Mouse (Mus musculus) heart, postnatal 0 days (tissue): ENCODE measurements at regions not wholly inside any gene's neighbourhood (a gene's known extent, or its start where the extent isn't known, plus 50 kb on each side); places are given as distances from the start of the nearest gene placed in this dataset.

ENCODE experiments used
- ATAC-seq: fragments of 200-750 bp; cut with Nextera tagmentation; 2 replicates; pipeline ENCODE4 v1.8.0; 2017; ENCODE audit warnings: low read depth, moderate number of reproducible peaks, moderate library complexity; ENCODE audit not compliant: insufficient read depth
- DNase-seq: peaks from one replicate; pipeline ENCODE4 v3.0.0-alpha.2; 2016; ENCODE audit warnings: low spot score
- H3K27ac ChIP-seq: fragments of 300-500 bp; sonication (generic); 2 replicates; pipeline ENCODE4 v1.5.1; 2014; ENCODE audit warnings: low read depth, mild to moderate bottlenecking
- H3K27me3 ChIP-seq: fragments of 300-500 bp; sonication (generic); 2 replicates; pipeline ENCODE4 v1.6.1; 2014; ENCODE audit warnings: low read length, mixed read lengths; ENCODE audit not compliant: control insufficient read depth, insufficient read depth
- H3K36me3 ChIP-seq: fragments of 300-500 bp; sonication (generic); replicated peaks from 2 replicates; pipeline ENCODE4 v1.6.1; 2014; ENCODE audit warnings: low read length, mixed read lengths; ENCODE audit not compliant: control insufficient read depth, insufficient read depth
- H3K4me1 ChIP-seq: fragments of 300-500 bp; sonication (generic); 2 replicates; pipeline ENCODE4 v1.6.1; 2014; ENCODE audit warnings: antibody characterized with exemption; ENCODE audit not compliant: control insufficient read depth, insufficient read depth
- H3K4me2 ChIP-seq: fragments of 300-500 bp; sonication (generic); 2 replicates; pipeline ENCODE4 v1.6.1; 2014; ENCODE audit warnings: low read depth, mild to moderate bottlenecking, low read length, moderate library complexity
- H3K4me3 ChIP-seq: fragments of 300-500 bp; sonication (generic); 2 replicates; pipeline ENCODE4 v1.5.1; 2014; ENCODE audit warnings: low read depth, low read length
- H3K9ac ChIP-seq: fragments of 300-500 bp; sonication (generic); replicated peaks from 2 replicates; pipeline ENCODE4 v1.6.1; 2014; ENCODE audit warnings: low read depth, low read length, mixed read lengths
- H3K9me3 ChIP-seq: fragments of 300-500 bp; sonication (generic); replicated peaks from 2 replicates; pipeline ENCODE4 v1.6.1; 2016; ENCODE audit warnings: low read length; ENCODE audit not compliant: control insufficient read depth
- CTCF ChIP-seq: IDR thresholded peaks from 2 replicates; pipeline ENCODE4 v1.5.1; 2016; ENCODE audit warnings: antibody characterized with exemption, control low read depth, low read depth
- EP300 ChIP-seq: IDR thresholded peaks from 2 replicates; pipeline ENCODE4 v1.6.1; 2016; ENCODE audit warnings: antibody characterized with exemption, low read depth
- WGBS: fragments of 180-500 bp; shearing (Covaris S2); extraction: QIAGEN DNeasy Blood & Tissue Kit; methylation state at CpG from one replicate; pipeline ENCODE4 v1.1.7; 2014; 5-methylcytosine and 5-hydroxymethylcytosine counted together

- no peaks in the 10 kb centered on the region; the same call in 1 of the 2 replicates for H3K9me3 ChIP-seq
- no peak overlapping the region for H3K9ac ChIP-seq
- H3K4me1 ChIP-seq, result no peaks in the 10 kb centered on the region
- TF ChIP-seq CTCF (no peak), EP300 (no peak)
- no peaks in the 10 kb centered on the region for H3K27me3 ChIP-seq
- no peak overlapping the region for H3K4me2 ChIP-seq
- H3K36me3 ChIP-seq, result no peaks in the 10 kb centered on the region
- no peak overlapping the region for H3K4me3 ChIP-seq
- ATAC-seq (no peak), DNase-seq (no peak)
- 48% methylated on average over 2 of the region's 2 CpGs for WGBS
- H3K27ac ChIP-seq, result no peak overlapping the region
These were observed 361.9 kb upstream of the Adamts9 start for GRCm38 (mm10) chr6:93305176-93305575.

DNA sequence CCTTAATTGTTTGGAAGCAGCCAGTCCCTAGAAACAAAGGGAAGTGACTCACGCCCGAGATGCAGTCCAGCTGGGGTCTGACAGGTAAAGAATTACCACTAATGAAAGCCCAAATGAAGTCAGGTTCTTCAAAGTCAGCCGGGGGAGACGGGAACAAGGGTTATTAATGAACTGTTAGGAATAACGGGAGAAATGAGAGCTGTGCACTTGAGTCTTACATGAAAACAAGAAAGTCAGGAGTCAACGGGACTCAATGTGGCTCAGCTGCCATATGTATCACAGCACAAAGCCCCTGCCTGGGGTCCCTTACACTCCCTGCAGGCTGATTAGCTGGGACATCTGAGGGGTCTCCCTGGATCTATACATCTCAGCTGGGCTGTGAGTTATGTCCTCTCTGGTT is 354.7 kb upstream of the Adamts9 start:
- no peak overlapping the region for H3K27ac ChIP-seq
- DNase-seq (no peak), ATAC-seq (no peak)
- no peaks in the 10 kb centered on the region for H3K9me3 ChIP-seq
- H3K4me2 ChIP-seq, result no peak overlapping the region
- no peaks in the 10 kb centered on the region for H3K36me3 ChIP-seq
- no peak overlapping the region for H3K9ac ChIP-seq
- no peaks in the 10 kb centered on the region for H3K4me1 ChIP-seq
- H3K27me3 ChIP-seq, result no peaks in the 10 kb centered on the region
- 52% methylated on average over 6 of the region's 6 CpGs for WGBS
- no peak overlapping the region for H3K4me3 ChIP-seq
- no peak for TF ChIP-seq EP300
- no peak for TF ChIP-seq CTCF

DNA sequence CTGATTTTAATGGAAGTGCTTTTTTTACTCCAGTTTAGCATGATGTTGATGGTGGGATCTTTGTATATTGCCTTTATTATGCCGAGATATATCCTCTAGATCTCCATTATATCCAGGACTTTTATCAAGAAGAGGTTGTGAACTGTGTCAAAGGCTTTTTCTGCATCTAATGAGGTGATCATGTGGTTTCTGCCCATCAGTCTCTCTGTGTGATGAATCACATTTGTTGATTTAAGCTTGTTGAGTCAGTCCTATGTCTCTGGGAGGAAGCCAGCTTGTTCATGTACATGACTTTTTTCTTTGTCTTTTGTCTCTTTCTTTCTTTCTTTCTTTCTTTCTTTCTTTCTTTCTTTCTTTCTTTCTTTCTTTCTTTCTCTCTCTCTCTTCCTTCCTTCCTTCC is 348.4 kb upstream of the Adamts9 start:
- ATAC-seq (no peak), DNase-seq (no peak)
- no peak overlapping the region for H3K4me3 ChIP-seq
- no peak overlapping the region for H3K27ac ChIP-seq
- TF ChIP-seq EP300, result no peak
- TF ChIP-seq CTCF, result no peak
- no peaks in the 10 kb centered on the region for H3K27me3 ChIP-seq
- H3K4me2 ChIP-seq, result no peak overlapping the region
- WGBS, result 81% methylated on average over 1 of the region's 1 CpGs
- H3K4me1 ChIP-seq, result no peaks in the 10 kb centered on the region
- no peaks in the 10 kb centered on the region for H3K9me3 ChIP-seq
- H3K36me3 ChIP-seq, result no peaks in the 10 kb centered on the region
- H3K9ac ChIP-seq, result no peak overlapping the region

GRCm38 (mm10) chr6:93288421-93288820 is 345.1 kb upstream of the Adamts9 start:
- H3K4me3 ChIP-seq, result no peak overlapping the region
- H3K27me3 ChIP-seq, result no peaks in the 10 kb centered on the region
- no peak overlapping the region for H3K4me2 ChIP-seq
- H3K4me1 ChIP-seq, result no peaks in the 10 kb centered on the region
- ATAC-seq (no peak), DNase-seq (no peak)
- no peak overlapping the region for H3K9ac ChIP-seq
- no peak overlapping the region for H3K27ac ChIP-seq
- no peaks in the 10 kb centered on the region for H3K36me3 ChIP-seq
- TF ChIP-seq CTCF, result no peak
- TF ChIP-seq EP300, result no peak
- H3K9me3 ChIP-seq, result peaks cover 8% of the 10 kb centered on the region; the same call in 1 of the 2 replicates
- WGBS, result 69% methylated on average over 4 of the region's 4 CpGs

DNA sequence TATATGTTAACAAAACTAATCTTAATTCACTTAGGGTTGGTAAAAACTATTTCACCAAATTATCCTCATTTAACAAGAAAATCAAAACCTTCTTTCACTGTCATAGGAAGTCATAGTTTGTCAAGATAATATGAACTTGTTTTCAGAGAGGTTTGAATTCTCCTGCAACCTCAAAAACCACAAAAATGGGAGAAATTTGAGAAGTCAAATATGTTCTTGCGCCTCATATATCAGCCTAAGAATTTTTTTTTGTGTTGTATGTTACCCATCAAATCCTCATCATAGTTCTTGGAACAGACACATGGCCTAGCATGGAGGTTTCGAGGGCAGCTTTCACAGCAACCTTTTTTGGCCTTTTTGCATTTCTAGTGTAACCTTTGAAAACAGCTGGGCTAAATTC is 342.5 kb upstream of the Adamts9 start:
- no peak for DNase-seq
- H3K27me3 ChIP-seq, result no peaks in the 10 kb centered on the region
- no peak overlapping the region for H3K9ac ChIP-seq
- H3K4me2 ChIP-seq, result no peak overlapping the region
- TF ChIP-seq EP300 (no peak), CTCF (no peak)
- no peak overlapping the region for H3K27ac ChIP-seq
- no peaks in the 10 kb centered on the region for H3K36me3 ChIP-seq
- WGBS, result 83% methylated on average over 2 of the region's 2 CpGs
- H3K4me3 ChIP-seq, result no peak overlapping the region
- peaks cover 8% of the 10 kb centered on the region; the same call in 1 of the 2 replicates for H3K9me3 ChIP-seq
- no peaks in the 10 kb centered on the region for H3K4me1 ChIP-seq
- ATAC-seq, result no peak

- peaks cover 8% of the 10 kb centered on the region; the same call in 1 of the 2 replicates for H3K9me3 ChIP-seq
- H3K27ac ChIP-seq, result no peak overlapping the region
- no peaks in the 10 kb centered on the region for H3K4me1 ChIP-seq
- H3K4me2 ChIP-seq, result no peak overlapping the region
- H3K9ac ChIP-seq, result no peak overlapping the region
- DNase-seq, result no peak
- H3K4me3 ChIP-seq, result no peak overlapping the region
- no peak for ATAC-seq
- no peaks in the 10 kb centered on the region for H3K36me3 ChIP-seq
- WGBS, result 96% methylated on average over 1 of the region's 1 CpGs
- no peaks in the 10 kb centered on the region for H3K27me3 ChIP-seq
- TF ChIP-seq EP300 (no peak), CTCF (no peak)
These were observed 338.2 kb upstream of the Adamts9 start for GRCm38 (mm10) chr6:93281530-93281929.
